Mouse (Mus musculus): ENCODE data around the gene Tmem14c.

- TF ChIP-seq CTCF (conservative IDR thresholded peaks at IDR 0.05; ENCODE audit: insufficient read depth, insufficient read length, low read depth, low read length) (no peak), POLR2A (IDR thresholded peaks at IDR 0.05; ENCODE audit: low read depth, low read length) (no peak)
These were observed 2.1 kb downstream of the Tmem14c start for GRCm38 (mm10) chr13:41018236-41018635.

All from kidney, adult 2 months (tissue).